Mouse (Mus musculus): ENCODE results near the gene Thnsl2.

Gene Thnsl2

GRCm38 (mm10) chr6:71131038-71131437, 13.2 kb downstream of the Thnsl2 start:
- DNase-seq = no peak

DNA sequence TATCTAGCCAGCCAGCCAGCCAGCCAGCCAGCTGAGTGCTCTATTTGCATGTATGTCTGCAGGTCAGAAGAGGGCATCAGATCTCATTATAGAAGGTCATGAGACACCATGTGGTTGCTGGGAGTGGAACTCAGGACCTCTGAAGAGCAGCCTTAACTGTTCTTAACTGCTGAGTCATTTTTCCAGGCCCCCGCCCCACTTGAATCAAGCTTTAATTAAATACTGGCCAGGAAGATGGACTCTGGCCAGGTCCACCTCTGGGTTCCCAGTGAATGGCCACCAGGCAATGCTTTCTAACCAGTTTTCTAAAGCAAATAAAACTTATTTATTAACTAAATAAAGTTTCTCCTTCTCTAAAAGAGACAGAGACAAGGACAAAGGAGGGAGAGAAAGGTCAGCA, 14.0 kb downstream of the Thnsl2 start:
- peak; percentile 75 for DNase-seq

- peak; percentile 40 for DNase-seq
Observed at GRCm38 (mm10) chr6:71129071-71129470, 15.2 kb downstream of the Thnsl2 start.

DNA sequence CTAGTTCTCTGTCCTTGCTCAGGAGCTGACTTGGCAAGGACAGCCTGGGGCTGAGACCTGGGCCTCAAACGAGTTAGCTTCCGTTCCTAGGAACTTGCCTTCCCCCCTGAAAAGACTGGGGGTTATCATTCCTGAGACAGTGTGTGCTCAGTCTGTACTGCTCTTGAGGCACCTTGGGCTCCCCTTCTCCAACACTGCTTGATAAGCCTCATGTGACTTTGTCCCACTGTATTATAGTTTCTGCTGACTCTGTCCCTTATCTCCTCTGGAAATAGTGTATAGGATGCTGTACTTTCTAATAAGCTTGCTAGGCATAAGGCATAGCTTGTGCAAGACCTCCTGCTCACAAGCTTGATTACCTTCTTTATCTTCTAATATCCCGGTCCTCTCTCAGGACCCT, 17.9 kb downstream of the Thnsl2 start:
- no peak for DNase-seq

GRCm38 (mm10) chr6:71125043-71125893, 19.0 kb downstream of the Thnsl2 start:
- DNase-seq = peak; percentile 86

GRCm38 (mm10) chr6:71119577-71120254, 24.5 kb downstream of the Thnsl2 start:
- no peak for DNase-seq

DNA sequence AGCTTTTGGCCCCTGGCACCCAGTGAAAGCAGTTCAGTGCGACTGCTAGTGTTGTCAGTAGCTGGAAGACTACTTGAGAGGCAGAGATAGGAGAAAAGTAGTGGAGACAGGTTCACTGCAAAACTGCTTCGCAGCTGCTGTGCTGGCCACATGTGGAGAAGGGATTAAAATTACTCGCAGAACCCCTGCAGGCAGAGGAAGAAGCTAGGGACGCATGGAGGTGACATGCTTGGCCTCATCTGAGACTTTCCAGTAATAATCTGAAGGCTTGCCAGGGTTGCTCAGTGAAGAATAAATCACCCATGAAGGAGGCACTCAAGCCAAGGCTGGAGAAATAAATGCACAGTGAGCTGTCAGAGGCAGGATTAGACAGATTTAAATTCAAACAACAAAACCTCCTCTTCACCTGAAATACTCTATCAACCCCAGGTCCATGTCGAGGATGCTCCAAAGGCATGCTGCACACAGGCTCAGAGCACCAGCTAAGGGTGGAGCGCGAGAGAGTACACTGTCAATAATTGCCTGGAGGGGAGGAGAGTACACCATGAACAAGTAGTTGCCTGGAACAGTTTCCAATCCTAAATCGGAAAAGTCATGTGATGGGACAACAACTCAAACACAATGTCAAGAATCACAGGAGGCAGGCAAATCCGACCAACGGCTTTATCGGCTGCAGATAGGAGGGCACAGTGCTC, 32.7 kb downstream of the Thnsl2 start:
- DNase-seq = no peak

DNA sequence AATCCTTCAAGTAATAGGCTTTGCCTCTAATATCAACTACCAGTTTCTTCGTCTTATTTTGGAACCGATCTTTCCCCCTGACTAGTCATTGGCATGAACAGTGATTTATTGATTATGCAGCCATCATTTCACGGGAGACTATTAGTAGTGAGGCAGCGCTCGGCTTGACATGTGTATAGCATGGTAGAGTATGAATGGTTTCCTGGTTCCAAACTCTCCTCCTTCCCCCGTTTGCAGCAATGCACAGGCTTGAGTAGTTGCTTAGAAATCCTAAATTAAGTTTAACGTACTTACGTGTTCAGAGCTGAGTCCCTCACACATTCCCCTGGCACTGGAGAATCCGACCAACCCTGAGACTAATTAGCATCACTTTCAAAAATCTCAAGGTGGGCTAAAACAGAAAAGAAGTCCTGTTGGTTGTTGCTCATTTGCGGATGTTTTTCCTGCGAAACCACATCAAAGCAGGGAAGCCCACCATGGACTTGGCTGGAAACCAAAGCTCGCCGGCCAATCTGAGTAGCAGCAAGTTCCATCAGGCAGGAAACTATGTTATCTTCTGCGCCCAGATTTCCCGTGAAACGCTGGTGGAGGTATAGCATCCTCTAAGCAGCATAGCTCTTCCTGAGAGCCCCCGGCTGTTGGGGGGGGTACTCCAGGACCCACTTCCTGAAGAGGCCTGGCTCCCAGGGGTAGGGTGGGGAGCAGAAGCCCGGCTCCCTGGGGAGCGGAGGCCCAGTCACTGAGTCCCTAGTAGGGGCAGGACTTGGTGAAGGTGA, 37.9 kb downstream of the Thnsl2 start:
- DNase-seq = peak; percentile 56

DNA sequence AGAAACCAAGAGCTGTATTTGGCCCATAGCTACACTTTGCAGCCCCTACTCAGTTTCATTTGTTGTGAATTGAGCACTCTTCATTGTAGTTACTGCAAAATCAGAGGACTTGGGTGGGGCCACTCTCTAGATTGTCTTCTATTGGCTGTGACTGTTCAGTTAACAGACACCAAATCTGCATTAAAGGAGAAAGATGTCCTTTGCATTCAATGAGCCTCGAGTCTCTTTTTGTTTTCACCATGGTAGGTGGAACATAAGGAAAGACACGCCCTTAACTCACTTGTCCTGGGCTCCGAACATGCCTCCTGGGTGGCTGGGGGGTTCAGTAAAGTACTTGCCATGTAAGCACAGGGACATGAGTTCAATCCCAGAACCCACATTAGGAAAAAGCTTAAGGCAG, 48.1 kb downstream of the Thnsl2 start:
- no peak for DNase-seq

DNA sequence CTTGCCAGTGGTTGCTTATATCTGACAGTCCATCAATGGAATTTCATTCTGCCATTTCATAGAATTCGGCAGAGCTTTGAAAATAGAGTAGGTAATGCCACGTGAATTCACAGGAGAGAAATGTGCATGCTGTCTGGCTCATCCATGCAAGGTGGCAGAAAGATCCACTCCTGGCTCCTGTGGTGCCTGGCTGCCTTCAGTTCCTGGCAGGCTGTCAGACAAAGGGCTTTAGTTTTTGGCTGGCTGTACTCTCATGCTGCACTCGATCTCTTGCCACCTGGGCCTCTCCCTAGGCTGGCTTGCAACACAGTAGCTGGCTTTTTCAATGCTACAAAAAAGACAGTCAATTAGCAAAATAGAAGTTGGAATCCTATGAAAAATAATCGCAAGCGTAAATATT, 49.5 kb downstream of the Thnsl2 start:
- no peak for DNase-seq

- DNase-seq = peak; percentile 10
Observed at GRCm38 (mm10) chr6:71093686-71094085, 50.6 kb downstream of the Thnsl2 start.

DNA sequence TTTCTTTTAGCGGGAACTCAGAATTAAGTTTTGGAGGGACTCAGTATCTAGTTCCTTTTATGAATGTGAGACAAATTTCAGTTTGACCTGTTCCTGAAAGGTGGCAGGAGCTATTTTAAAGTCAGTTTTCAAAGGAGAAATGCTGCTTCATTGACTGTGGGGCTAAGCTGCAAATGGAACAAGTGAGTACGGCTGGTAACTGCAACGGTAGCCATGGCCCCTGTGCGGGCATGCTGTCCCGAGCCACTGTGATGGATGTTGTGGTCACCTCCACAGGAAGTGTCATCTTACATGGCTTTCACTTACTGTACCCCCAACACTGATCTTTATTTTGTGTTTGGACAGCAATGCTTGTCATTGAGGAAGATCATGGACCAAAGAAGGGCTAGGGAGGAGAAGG, 53.8 kb downstream of the Thnsl2 start:
- DNase-seq = no peak

- DNase-seq = no peak
Observed at GRCm38 (mm10) chr6:71089735-71090134, 54.5 kb downstream of the Thnsl2 start.

DNA sequence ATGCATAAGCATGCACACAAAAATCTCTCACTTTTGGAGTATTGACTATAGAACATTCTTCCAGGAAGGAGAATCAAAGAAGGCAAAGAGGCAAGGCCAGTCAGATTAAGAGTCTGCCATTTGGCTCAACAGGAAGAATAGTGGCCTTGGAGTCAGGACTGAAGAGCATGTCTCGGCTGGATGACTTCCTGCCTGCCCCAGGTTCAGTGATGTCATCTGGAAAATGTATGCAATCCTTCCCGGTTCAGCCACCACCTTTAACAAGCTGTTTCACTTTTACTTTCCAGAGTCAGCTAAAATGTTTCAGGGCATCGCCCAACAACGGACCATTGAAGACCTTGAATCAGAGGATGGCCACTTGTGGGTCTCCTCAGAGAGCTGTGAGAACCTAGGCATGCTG, 55.2 kb downstream of the Thnsl2 start:
- DNase-seq = no peak

GRCm38 (mm10) chr6:71083441-71083840, 60.8 kb downstream of the Thnsl2 start:
- no peak for DNase-seq

- DNase-seq = no peak
Observed at GRCm38 (mm10) chr6:71082084-71082483, 62.2 kb downstream of the Thnsl2 start.

DNA sequence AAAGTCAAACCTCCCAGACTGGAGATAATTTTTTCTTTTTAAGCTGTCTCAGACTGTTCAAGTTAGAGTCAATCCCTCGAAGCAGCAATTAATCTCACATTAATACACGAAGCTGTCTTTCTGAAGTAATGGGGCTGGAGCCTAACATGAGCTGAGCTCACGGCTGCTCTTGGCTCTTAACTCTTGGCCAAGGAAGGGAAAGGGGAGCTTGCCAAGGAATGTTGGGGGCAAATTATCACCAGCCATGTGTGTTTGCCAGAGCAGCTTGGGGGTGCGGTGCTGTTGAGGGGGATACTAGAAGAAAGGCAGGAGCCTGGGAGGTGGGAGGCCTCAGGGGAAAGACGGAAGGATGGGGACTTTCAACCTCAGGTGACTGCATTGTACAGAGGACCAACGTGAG, 63.0 kb downstream of the Thnsl2 start:
- no peak for DNase-seq

All from kidney, postnatal 10 days (tissue).